Mouse (Mus musculus): ENCODE data around the gene Gab1. TPM values are rescaled to one million over a fixed set of nuclear protein-coding genes. Genes with fewer than 3 reads are reported as not detected.

The Gab1 gene
- total RNA-seq, 2 experiments from 2014 or later, result 9.4 to 9.8 TPM

DNA sequence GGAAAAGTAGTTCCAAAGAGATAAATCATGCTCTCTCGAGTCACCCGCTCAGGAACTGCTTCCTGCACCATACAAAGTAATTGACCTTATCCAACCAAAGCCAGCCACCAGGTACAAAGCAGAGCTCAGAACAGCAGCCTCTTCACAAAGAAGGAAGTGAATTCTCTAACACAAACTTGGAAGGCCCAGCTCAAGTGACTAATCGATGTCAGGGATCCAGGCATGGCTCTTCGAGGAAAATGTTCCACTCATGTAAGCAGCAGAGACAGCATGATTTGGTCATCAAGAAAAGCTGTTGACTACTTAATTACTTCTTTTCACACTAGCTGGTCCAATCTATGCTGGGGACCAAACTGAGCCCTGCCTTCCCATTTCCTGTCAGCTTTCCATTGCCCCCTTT, 69.4 kb downstream of the Gab1 start:
- no peak for DNase-seq

DNA sequence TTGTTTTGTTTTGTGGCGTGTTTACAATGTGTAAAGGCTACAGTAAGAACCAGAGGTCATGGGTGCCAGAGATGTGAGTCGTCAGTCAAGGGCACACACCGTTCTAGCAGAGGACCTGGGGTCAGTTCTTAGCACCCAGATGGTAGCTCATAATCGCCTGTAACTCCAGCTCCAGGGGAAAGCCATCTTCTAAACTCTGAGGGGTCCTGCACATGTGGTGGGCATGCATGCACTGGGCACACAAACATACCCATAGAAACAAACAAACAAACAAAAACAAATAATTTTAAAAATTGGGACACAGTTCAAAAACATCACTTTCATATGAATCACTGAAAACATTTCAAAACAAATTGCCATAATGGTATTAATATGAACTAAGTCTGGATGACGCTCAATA, 69.9 kb downstream of the Gab1 start:
- DNase-seq, result no peak

DNA sequence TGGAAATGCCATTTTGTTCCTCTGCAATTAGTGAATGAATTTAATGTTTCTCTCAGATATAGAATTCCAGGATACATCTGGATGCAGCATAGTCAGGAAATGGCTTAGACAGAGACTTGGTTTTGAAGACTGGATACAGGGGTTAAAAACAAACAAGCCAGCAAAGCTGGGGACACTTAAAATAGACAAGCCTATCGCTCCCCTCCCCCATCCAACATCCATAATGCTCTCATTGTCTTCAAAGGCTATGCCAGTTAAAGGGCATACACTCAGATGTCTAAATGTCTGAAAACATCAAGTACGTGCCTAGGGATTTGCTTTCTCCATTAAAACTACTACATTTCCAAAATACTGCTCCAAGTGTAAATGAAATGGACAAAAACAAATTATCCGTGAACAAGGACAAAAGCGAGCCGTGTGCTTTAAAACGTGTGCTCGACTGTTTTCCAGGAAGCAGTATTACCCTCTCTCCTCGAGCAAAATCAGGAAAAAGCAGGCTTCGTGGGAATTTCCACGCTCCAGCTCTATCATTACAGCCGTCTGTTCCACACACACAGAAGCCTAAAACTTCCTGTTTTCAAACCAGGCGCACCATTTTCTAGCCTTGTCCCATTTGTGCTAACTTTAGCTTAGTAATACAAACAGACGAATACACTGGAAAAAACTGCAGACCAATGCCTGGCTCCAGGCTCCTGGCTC, 72.4 kb downstream of the Gab1 start:
- DNase-seq, result no peak

DNA sequence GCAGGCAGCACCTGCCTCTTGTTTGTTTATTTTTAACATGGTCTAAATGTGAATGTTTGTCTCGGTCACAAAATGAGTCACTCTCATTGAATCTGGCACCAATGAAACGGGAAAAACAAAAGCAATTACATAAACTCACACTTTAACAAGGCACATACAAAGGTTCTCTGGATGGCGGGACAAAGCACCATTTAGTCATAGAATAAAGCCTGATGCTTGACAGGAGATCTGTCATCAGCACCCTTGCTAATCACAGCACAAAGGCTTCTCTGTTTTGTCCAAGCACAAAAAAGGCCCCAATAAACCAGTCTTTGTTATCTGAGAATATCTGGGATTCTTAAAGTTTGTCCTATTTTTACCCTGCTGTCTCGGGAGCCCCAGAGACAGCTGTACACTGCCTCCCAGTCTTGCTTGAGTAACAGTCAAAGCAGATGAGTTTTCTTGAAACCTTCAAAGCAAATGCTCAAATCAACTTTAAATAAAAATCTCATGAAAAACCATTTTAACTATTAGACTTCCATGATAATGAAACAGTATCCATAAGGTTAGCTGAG, 76.2 kb downstream of the Gab1 start:
- no peak for DNase-seq

DNA sequence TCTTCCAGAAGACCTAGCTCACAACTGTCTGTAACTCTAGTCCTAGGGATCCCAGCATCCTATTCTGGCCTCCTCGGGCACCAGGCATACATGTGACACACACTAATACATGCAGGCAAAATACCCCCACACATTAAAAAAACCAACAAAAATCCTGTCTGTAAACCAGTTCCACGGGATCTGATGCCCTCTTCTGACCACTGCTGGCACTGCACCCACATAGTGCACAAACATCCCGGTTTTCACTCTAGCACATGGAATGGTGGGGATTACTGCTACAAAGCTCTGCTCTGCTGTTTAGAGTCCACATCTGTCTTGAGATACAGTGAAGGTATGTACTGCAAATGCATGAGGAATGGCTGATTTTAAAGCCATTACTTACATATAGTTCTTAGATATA, 81.5 kb downstream of the Gab1 start:
- no peak for DNase-seq

DNA sequence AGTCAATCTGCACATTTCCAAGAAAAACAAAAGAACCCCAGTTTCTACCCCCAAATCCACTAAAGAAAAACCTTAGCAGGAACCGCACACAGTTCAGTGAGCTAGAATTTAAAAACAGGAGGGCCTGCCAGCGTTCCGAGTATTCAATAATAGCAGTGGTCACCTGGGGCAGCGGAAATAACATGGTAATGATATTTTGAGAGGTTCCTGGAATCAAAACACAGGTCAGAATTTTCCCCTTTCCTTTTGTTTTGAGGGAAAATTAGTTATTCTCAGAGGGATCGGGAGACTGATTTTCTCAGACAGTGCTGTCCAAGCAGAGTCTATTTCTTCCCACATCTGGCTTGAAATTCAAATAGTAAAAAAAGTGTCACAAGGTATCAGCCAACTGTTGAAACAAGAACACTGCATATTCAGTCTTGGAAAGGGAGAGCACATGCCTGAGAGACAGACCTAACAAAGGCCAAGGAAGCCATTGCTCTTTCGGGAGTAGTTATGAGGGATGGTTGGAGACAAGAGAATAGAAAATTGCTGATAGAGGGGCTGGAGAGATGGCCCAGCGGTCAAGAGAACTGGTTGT, 82.0 kb downstream of the Gab1 start:
- peak; percentile 34 for DNase-seq

DNA sequence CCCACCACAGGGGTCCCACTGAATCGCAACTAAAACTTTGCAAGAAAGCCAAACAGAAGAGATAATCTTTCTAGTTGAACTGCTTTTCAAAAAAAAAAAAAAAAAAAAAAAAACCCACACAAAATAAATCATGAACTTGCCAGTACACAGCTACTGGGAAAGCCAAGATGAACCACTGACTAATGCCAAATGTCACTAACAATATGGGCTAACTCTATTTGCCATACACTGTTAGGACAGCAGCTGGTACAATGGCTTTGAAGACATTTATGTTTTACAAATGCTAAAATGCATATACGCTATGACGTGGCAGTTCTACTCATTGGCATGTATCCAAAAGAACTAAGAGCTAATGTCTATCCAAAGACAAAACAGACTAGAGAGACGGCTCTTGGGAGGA, 84.2 kb downstream of the Gab1 start:
- DNase-seq, result no peak

DNA sequence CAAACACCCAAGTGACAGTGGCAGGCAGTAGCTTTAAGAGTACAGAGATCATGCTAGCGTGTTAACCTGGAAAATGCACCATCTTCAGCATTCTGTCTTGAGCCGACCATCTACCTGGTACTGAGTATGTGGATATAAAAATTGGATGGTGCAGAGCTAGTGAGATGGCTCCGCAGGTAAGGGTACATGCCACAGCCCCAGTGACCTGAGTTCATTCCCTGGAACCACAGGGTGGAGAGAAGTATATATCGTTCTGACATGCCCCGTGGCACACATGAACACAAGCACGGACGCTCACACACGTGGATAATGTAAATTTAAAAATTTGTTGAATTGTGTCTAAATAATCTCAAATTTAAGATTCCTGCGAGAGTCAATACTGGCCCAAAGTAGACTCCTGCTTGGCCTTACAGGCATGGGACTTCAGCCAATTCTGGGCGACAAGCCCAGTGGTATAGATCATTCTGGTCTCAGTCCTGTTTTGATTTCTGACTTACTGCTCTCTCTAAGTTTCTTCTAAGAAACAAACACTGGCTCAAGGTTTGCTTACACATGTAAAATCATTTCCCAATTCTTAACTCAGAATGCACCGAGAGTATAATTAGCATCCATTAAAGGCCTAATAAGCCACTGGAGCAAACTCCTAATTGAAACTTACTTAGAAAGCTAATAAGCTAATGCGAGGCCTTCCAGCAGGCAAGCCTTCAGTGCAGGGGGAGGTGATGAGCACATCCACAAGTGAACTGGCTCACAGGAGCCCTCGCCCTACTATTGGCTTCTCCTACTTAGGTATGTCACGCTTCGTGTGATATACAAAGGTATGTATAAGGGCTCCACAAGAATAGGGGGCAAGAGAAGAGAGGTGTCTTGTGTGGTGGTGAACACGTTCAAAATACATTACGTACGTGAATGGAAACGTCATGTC, 85.5 kb downstream of the Gab1 start:
- DNase-seq, result no peak

DNA sequence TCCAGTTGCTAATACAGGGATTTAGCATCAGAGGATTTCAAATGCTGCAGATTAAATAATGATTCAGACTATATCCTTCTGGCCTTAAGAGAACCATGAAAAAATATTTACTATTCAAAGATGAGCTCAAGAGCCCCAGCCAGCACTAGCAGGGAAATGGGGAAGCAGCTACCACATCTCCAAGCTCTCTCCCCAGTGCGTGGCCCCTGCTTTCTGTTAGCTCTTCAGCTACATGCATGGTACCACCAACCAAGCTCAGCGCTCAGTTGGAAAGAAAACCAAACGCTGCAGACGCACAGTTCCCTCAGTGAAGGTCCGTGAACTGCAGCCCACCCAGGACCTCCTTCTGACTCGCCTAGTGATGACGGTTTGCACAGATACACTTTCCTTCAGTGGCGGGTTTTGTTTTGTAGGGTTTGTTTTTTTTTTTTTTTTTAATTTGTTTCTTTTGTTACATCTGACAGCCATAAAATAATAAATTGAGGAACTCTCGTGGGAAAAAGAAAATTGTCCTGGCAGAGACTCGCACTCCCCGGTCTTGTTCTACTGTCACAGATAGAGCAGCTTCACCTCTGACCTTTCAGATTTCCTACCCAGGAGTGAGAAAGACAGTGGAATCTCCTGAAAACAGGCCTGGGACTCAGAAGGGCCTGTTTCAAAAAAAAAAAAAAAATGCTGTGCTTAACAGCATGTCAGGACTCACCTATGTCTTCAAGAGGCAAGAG, 86.4 kb downstream of the Gab1 start:
- DNase-seq, result no peak

DNA sequence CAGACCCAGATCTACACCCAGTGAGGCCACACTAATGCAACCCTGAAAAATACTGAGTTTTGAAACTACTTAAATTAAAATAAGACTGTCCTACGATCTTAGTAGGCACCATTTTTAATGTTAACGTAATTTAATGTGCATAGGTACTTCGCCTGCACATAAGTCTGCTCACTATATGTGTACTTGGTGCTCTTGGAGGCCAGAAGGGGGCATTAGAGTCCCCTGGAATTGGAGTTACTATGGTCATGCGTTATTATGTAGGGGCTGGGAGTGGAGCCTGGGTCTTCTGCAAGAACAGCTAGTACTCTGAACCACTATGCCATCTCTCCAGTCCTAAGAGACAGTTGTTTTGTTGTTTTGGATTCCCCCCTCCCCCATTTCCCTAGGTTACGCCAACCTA, 88.1 kb downstream of the Gab1 start:
- no peak for DNase-seq

DNA sequence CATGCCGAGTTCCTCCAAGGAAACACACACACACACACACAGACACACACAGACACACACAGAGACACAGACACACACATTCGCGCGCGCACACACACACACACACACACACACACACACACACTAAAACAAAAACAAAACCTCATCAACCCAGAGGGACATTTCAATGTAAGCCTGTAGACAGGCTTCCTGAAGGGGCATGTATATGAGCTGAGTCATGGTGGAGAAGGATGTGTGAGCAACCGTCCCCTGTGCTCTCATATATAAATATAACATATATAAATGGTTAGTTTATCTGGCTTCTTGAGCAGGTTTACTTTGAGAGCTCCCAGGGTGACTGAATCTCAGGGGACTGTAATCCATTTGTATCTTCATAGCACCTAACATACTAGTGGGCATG, 91.0 kb downstream of the Gab1 start:
- DNase-seq, result no peak

DNA sequence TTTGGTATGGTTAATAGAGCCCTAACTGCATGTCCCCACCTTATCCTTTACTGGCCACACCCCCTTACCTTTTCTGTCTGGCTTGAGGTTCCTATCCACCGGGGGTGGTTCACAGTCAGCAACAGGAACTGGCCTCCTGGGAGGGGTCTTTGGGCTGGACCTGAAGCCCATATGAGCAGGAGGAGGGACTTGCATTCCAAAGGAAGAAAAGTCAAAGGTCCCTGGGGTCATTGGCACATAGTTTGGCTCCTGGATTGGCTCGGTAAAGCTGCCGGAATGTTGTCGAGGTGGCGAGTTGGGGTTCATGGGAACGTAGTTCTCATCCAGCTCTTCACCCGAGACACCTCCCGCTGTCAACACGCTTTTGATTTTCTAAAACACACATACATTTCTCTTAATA, 95.8 kb downstream of the Gab1 start:
- no peak for DNase-seq

DNA sequence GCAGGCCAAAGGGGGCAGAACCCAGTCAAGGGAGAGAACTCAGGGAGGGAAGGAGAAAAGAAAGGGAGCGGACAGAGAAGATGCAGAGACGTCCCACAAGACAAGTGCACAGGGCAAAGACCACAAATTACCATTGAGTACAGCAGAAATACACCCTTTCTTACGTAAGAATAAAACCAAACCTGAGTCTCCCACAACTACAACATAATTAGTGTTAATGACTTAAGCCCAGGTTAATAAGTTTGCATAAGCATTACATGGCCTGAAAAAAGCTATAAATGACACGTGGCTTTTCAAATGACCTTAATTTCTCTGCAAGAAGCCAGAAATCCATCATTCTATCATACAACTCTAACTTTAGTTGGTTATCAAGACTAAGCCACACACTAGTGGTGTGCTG, 97.0 kb downstream of the Gab1 start:
- no peak for DNase-seq

DNA sequence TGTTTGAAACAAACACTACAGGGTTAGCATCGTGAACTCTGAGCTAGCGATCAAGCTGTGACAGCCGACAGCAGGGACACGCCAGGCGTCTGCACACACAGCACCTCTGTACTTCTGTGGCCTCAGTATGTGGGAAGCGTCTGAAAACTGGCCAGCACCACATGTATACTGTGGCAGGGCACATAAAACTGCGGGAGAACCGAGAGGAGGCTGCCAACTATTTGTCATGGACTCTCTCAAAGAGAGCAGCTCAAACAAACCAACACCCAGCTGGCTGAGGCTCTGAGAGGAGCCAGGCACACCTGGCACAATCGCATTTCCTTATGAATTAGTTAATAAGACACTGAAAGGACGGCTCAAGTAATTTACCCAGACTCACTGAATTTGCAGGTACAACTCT, 99.0 kb downstream of the Gab1 start:
- no peak for DNase-seq

DNA sequence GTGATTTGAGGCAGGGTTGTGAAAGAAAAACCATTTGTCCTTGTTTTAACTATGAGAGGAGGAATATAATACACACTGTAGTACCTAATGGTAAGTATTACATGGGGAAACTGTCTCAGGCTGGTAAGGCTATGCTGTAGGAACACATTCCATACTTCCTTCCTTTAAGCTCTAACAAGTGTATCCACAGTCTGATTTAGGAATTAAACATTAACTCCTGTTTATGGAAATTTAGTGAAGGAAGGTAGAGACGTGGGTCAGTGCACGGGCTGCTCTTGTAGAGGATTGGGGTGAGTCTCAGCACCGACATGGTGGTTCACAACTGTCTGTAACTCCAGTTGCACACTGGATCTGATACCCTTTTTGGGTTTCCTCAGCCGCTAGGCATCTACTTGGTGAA, 100.0 kb downstream of the Gab1 start:
- DNase-seq, result no peak

DNA sequence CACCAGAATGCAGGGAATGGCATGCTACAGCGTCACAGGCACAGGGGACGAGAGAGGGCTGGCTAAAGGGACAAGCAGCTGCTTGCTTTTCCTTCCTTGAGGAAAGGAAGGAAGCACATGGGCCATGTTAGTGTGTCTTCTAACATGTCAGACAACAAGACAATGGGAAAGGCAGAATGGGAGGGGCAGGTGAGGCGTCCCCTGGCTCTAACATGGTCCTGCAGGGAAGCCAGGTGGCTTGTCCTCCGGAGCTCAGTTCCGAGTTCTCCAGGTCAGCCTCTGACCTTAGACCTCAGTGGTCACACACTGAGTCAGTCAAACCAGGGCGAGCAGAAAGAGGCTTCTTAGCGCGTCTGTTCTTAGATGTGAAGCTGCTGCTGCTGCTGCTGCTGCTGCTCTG, 103.9 kb downstream of the Gab1 start:
- no peak for DNase-seq

DNA sequence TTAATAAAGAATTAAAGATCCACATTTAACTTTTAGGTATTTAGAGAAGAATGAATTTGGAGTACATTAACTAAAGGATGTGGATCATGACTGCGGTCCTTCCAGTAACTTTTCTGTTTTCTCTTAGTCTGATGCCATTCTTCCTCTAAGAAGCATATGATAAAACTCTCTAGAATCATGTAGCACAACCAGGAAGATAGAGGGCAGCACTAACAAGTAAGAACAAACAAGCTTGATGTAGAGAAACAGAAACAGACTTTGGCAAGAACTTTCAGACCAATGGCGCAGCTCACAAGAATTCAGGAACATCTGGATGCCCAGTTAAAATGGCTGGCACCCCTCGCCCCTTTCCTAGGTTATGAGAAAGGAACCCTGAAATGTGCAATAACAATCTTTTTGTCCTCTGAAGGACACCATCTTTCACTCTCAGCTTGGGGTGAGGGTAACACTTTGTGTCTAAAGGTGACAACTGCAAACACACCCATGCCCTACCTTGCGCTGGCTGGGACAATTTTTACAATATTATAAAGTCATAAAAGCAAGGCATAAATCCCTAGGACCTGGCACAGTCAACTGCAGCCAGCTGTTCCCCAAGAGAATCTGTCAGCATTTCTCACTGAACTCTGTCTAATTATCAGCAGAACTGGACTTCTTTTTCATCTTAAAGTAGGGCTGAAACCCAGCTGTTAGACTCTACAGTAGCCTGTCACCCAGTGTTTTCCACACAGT, 107.4 kb downstream of the Gab1 start:
- DNase-seq, result no peak

DNA sequence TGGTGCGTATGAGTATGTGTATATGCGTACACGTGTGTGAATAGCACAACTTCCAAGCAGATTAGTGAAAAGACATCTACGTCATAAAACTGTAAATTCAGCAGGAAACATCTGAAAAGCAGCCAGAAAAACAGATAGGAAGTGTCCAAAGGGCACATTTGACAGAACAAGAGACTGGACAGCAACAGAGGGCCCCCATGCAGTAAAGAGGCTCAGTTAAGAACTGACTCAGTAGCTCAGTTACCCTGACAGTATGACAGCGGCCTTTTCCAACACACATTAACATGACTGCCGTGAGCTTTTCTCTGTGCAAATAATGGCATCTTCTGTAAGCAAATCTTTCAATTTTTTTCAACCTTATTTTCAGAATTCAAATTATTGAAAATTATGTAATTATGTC, 111.9 kb downstream of the Gab1 start:
- DNase-seq, result no peak

DNA sequence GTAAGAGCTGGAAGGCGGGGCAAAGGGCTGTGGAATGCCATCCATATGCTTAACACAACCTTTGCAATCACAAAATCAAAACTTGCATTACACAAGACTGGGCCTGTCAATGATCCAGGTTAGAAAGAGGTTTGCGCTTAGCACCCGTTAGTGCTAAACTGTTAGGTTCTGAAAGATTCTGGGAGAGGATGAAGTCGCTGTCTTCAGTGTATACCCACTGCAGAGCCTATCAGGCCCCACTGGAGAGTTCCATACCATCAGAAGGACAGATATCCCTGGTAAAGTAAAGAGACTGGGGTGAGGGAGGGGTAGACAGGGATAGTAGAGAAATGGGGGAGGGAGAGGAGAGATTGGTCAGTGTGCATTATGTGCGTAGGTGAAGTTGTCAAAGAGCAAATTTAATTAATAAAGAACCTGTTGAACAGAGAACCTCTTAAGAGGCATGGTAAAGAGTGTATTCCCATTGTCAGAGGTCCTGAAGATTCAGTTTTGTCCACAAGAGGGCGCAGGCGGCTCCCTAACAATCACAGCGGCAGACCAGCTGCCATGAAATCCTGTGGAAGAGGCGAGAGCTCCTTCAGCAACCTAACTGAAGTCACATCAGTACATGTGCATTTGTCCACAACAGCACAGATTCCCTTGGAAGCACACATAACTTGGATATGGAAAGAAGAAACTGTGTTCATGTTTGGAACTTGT, 127.2 kb downstream of the Gab1 start:
- DNase-seq, result peak; percentile 63

DNA sequence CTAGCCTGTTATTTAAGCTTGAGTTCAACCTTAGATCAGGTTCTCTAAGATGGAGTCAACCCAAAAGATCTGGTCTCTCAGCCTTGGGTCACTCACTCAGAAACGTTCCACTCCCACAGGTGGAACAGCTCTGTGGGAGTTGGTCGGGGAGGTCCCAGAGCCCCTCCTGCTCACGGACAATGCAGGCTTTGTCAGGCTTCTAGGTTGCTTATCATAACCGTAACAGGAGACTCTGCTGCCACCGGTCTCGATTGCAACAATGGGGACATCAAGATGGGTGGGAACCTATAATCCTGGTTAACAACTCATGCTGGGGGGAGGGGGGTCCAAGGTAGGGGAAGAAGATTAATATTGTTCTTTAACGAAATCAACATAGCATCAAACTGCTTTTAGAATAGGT, 127.9 kb downstream of the Gab1 start:
- DNase-seq, result no peak

DNA sequence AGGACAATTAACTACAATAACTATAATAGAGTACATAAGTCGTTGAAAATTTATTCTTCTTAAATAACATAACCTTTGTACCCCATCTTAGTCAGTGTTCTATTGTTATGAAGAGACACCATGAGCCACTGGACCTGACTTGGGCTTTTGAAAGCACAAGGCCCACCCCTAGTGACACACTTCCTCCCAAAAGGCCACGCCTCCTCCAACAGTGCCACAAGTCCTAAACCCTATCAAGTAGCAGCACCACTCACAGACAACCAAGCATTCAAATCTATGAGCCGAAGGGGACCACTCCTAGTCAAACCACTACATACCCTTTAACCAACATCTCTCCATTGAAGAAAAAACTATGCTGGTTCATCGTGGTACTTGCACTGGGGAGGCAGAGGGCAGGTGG, 131.2 kb downstream of the Gab1 start:
- no peak for DNase-seq
